Comparison of ENCODE assay signal across 21 mouse cellular contexts in genomic region chr13:44708336-44709017, GRCm38 (mm10). TPM values are rescaled to one million over a fixed set of nuclear protein-coding genes. Genes with fewer than 3 reads are reported as not detected.
DNase-seq lines count a peak whose midpoint lies in the region; TF ChIP-seq lines count a peak whose summit lies in the region.
"Had no signal": no experiment of that assay in that cellular context is flagged by ENCODE, and none has a peak within 500 bp of the region (broad histone marks: within the 10 kb centered on the region; RNA-seq: fewer than 3 reads in every experiment).

No protein-coding gene starts in this region.

- H3K4me1 ChIP-seq in ES-Bruce4 (ENCODE audit: control insufficient read depth, insufficient read depth, low read length) (peaks cover 14% of the 10 kb centered on the region), ES-E14 (ENCODE audit: control insufficient read depth in 2 of 2, insufficient read depth in 2 of 2, low read length in 2 of 2, poor library complexity in 1 of 2) (peaks cover 20 to 21% of the 10 kb centered on the region in 2 experiments; a peak in 3 of 4 replicates)
- H3K4me1 ChIP-seq: embryonic facial prominence, embryonic 15.5 days had no signal

- in situ Hi-C loops in ES-E14 (cut with MboI; ENCODE audit: low sequenced_read_pairs in 2 of 2, unreplicated experiment in 2 of 2) = no loop called here

- DNase-seq in ES-E14 (ENCODE audit: low read depth, low spot score) (no peak), ZHBTc4 (ENCODE audit: low read depth, low spot score) (peak; percentile 58)
- no peak for DNase-seq in embryo, embryonic 10.5 days (ENCODE audit: low spot score)
- DNase-seq in kidney, adult 11 months = no peak
- DNase-seq: adrenal gland, adult 8-10 months; adrenal gland, postnatal 14 days; adrenal gland, postnatal 36 days; B cell, adult 2 months; cerebellum, adult 11-12 months; cerebellum, adult 2 months; cerebellum, adult 9-10 months; cerebellum, postnatal 25 days; embryo, embryonic 11 days had no signal

- H3K9me3 ChIP-seq in ES-Bruce4 (replicated peaks; ENCODE audit: control insufficient read depth, insufficient read depth, low read length, poor library complexity, severe bottlenecking) = no peaks in the 10 kb centered on the region
- no peaks in the 10 kb centered on the region for H3K9me3 ChIP-seq in ES-E14 (ENCODE audit: control insufficient read depth, insufficient read depth, low read depth, low read length)
- H3K9me3 ChIP-seq: embryonic facial prominence, embryonic 13.5 days; embryonic facial prominence, embryonic 15.5 days; forebrain, embryonic 10.5 days; forebrain, embryonic 12.5 days had no signal

- TF ChIP-seq EP300 in ES-Bruce4 (IDR thresholded peaks at IDR 0.05; ENCODE audit: insufficient read depth, low read depth, low read length) = peak; percentile 60; the same call in 1 of the 2 replicates

- H3K9ac ChIP-seq in ES-Bruce4 (ENCODE audit: low read depth, poor library complexity, severe bottlenecking) (peak overlapping the region; percentile 48; the same call in 1 of the 2 replicates), ES-E14 (ENCODE audit: insufficient read depth, low read depth, low read length, poor library complexity, severe bottlenecking) (0 out of 2 replicates have a peak overlapping the region, but pooled peaks have one; percentile 26)
- H3K9ac ChIP-seq: embryonic facial prominence, embryonic 13.5 days; embryonic facial prominence, embryonic 15.5 days; forebrain, embryonic 12.5 days had no signal

- no peak for TF ChIP-seq CTCF in ES-Bruce4 (IDR thresholded peaks at IDR 0.05; ENCODE audit: low read depth, low read length)

- TF ChIP-seq POLR2A in ES-Bruce4 (IDR thresholded peaks at IDR 0.05; ENCODE audit: insufficient read depth, low read length) = no peak

- no peaks in the 10 kb centered on the region for H3K27me3 ChIP-seq in ES-Bruce4 (ENCODE audit: control insufficient read depth, insufficient read depth, low read length, poor library complexity, severe bottlenecking)
- H3K27me3 ChIP-seq: CH12.LX; embryonic facial prominence, embryonic 13.5 days; embryonic facial prominence, embryonic 15.5 days; forebrain, embryonic 12.5 days; Patski had no signal

- H3K4me3 ChIP-seq in ES-Bruce4 (ENCODE audit: low read depth, low read length) = no peak overlapping the region
- H3K4me3 ChIP-seq in ES-E14 (ENCODE audit: insufficient read depth in 1 of 2, low read depth in 1 of 2, low read length in 2 of 2, poor library complexity in 1 of 2, severe bottlenecking in 1 of 2) = no peak overlapping the region
- H3K4me3 ChIP-seq: embryonic facial prominence, embryonic 13.5 days; embryonic facial prominence, embryonic 15.5 days; erythroblast, embryonic 14.5 days; forebrain, embryonic 10.5 days; forebrain, embryonic 12.5 days had no signal

- H3K36me3 ChIP-seq in ES-Bruce4 (ENCODE audit: control insufficient read depth, insufficient read depth, low read length, poor library complexity, severe bottlenecking) (no peaks in the 10 kb centered on the region), ES-E14 (ENCODE audit: control insufficient read depth, insufficient read depth, low read length, poor library complexity, severe bottlenecking) (no peaks in the 10 kb centered on the region)
- H3K36me3 ChIP-seq: embryonic facial prominence, embryonic 13.5 days; embryonic facial prominence, embryonic 15.5 days; forebrain, embryonic 10.5 days; forebrain, embryonic 12.5 days had no signal

- peak overlapping the region; percentile 79 for H3K27ac ChIP-seq in ES-Bruce4 (ENCODE audit: insufficient read depth, low read length)
- H3K27ac ChIP-seq in ES-E14 (ENCODE audit: insufficient read depth, low read depth, low read length, poor library complexity, severe bottlenecking) = peak overlapping the region; percentile 100
- H3K27ac ChIP-seq: embryonic facial prominence, embryonic 13.5 days; embryonic facial prominence, embryonic 15.5 days; forebrain, embryonic 12.5 days had no signal

TF ChIP-seq in ES-E14, 5 proteins besides CTCF, POLR2A, EP300 and RAD21:
- no peak for TF ChIP-seq HCFC1 (IDR thresholded peaks at IDR 0.05; ENCODE audit: borderline replicate concordance, insufficient read depth, low read length)
- TF ChIP-seq ZC3H11A (IDR thresholded peaks at IDR 0.05; ENCODE audit: borderline replicate concordance, low read depth, low read length) = no peak
- TF ChIP-seq CHD2 (IDR thresholded peaks at IDR 0.05; ENCODE audit: low read depth, low read length) = no peak
- no peak for TF ChIP-seq ZNF384 (IDR thresholded peaks at IDR 0.05; ENCODE audit: low read depth, low read length)

RNA-seq across cellular contexts. Expression of gene Jarid2, which starts 20.8 kb away (rescaled TPM):
- 143 and 150 TPM in 2 replicates for polyA plus RNA-seq in ES-Bruce4 (2011; ENCODE audit: insufficient read depth, insufficient read length, low read depth, missing spikeins)
- 190 and 195 TPM in 2 replicates for total RNA-seq in ES-E14 (2012; rRNA removed)
